Mouse (Mus musculus): ENCODE measurements around the gene Chrna9.

Gene Chrna9

GRCm38 (mm10) chr5:66015449-66015961, 80.8 kb downstream of the Chrna9 start:
- DNase-seq, result no peak

GRCm38 (mm10) chr5:66026796-66027195, 92.1 kb downstream of the Chrna9 start:
- DNase-seq, result no peak
